Mouse (Mus musculus): ENCODE results near the gene Gstt2. TPM values are rescaled to one million over a fixed set of nuclear protein-coding genes. Genes with fewer than 3 reads are reported as not detected.
"Not testable (repeated sequence)": the region's sequence is repeated elsewhere in the genome, so short reads cannot be mapped to it uniquely, and the experiment has no call there.

Gstt2 gene
- total RNA-seq, 4 experiments from 2014 or later = 25.4 to 67.6 (median 45.9) TPM

DNA sequence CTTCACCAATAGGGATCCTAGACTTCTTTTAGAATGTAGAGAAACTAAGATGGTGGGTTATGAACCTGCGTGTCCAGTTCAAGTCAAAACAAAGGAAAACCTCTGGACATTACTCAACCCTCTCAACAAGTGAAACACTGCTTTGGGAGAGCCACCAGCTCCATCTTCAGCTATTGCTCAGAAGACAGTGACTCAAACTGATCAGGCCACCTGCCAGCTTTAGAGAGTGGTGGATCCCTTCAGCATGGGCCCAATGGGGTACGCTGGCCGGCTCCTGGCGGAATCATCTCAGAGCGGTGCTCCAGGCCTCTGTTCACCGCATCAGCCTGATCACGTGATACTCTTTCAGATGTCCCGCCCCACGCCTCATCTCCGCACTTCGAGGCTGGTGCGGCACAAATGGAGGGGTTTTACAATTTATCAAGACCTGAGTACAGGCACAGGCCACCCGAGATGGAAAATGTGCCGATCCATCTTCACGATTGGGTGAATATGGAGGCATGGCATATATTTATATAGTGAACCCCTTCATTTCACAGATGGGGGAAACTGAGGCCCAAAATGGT is 18.3 kb upstream of the Gstt2 start:
- no peak for DNase-seq

GRCm38 (mm10) chr10:75854791-75855190 is 17.6 kb upstream of the Gstt2 start:
- DNase-seq = no peak

DNA sequence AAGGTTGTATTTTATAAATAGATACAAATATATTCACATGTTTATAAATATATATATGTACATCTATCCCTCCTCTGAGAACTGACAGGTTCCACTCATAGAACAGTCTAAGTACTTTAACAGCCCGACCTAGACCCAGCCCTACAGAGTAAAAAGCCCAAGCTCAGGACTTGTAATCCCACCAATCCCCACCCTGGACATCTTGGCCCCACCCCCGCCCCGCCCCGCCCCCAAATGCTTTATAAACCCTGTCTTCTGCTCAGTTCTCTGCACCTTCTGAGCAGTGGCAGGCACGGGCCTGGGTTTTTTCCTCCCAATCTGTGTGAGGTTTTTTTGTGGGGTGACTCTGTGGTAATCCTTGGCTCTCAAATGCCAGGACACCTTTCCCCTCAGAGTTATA is 16.9 kb upstream of the Gstt2 start:
- no peak for DNase-seq

DNA sequence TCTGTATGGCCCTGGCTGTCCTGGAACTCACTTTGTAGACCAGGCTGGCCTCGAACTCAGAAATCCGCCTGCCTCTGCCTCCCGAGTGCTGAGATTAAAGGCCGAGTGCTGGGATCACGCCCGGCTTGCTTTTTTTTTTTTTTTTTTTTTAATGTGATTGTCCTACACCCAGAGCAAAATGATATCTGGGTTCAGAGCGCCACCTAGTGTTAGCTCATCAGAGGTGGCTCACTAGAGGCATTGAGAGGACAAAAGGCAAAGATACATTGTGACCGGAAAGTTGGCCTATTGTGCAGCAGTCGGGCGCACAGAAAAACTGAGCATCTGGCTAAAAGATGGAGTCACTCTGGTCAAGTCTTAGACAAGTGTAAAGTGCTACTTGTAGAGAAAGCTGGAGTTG is 16.2 kb upstream of the Gstt2 start:
- peak; percentile 72 for DNase-seq

DNA sequence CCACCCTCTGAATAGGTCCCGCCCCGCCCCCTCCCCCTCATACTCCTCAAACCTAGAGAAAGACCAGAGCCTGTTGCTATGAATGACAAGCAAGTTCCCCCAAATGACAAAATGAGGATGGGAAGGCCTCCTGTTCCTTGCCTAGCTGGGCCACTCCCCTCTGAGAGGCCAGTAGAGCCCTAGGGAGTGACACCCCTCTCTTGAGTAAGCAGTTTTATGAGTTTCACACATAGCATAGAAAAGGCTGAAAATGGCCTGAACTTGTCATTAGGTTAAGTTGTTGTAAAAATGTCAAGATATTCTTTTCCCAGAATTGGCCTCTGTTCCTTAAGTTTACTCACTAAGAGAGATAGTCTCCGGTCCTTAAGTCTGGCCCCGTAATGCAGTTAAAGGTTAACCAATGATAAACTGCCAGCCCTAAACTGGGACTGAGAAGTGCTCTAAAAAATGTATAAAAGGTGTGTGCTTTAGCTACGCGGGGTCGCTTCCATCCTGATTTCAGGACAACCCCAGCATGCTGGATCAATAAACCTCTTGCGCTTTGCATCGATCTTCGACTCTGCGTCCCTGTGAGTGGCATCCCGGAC is 15.4 kb upstream of the Gstt2 start:
- no peak for DNase-seq

- DNase-seq = no peak
These were observed 14.5 kb upstream of the Gstt2 start for GRCm38 (mm10) chr10:75851681-75852080.

DNA sequence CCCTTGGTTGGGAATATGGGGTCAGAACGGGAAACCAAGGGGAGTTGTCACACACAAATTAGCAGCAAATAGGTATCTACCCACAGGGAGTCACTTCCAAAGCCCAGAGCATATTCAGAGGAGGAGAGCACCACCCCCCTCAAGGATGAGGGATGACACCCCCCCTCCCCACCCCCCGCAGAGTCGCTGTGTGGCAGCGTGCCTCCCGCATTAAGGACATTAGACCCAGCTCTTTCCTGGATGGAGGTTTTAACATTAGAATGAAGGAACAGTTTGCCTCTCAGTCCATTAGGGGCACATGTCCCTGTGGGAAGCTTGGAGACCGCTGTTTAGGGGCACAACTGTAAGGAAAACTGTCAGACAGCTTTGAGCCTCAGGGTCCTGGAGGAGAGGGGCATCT is 13.9 kb upstream of the Gstt2 start:
- DNase-seq = no peak

- DNase-seq = no peak
These were observed 11.2 kb upstream of the Gstt2 start for GRCm38 (mm10) chr10:75848382-75848781.

- DNase-seq = no peak
These were observed 8.2 kb upstream of the Gstt2 start for GRCm38 (mm10) chr10:75845306-75845930.

DNA sequence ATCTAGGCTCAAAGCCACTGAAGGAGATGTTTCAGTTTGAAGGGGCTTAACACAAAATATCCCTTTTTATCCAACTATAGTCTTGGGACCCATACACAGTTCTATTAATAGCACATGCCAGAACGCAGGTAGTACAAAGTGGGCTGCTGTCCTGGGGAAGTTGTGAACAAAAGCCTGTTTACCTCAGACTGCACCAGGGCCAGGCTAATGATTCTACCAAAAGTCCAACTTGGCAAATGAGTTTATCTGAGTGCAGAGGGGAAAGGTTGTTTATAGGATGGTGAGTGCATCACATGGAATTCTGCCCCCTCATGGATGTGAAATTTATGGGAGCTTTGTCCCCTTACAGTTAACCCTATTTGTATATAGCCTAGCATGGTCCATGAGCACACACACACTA is 7.6 kb upstream of the Gstt2 start:
- no peak for DNase-seq

DNA sequence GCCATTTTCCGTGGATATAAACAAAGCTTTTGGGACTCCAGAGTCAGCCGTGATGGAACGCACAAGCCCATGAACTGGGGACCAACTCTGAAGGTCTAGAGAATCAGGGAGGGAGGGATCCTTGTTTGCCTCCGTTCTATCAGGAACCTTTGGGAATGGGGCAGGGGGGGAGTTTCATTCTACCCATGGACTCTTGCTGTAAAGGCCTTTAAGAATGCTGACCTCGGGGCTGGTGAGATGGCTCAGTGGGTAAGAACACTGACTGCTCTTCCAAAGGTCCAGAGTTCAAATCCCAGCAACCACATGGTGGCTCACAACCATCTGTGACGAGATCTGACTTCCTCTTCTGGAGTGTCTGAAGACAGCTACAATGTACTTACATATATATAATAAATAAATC is 6.7 kb upstream of the Gstt2 start:
- DNase-seq = not testable (repeated sequence)

- DNase-seq = no peak
These were observed 1.9 kb upstream of the Gstt2 start for GRCm38 (mm10) chr10:75839092-75839491.

GRCm38 (mm10) chr10:75835761-75836531 is 1.3 kb downstream of the Gstt2 start:
- no peak for DNase-seq

DNA sequence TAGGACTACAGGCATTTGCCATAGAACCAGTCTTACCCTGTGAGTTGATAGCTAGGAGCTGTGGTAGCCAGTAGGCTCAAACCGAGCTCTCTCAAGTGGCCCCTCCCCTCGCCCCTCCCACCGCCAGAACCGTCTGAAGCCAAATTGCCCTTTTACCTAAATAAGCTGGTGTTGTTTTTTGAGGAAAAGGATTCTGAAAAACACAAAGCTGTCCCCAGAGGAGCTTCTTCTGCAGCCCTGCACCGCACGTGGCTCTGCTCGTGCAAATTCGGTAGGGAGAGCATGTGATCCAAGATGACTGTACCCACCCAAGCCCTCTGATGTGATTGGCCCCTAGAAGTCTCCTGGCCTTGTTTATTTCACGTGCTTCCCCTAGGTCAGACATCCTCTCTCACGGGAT is 1.9 kb downstream of the Gstt2 start:
- DNase-seq = peak; percentile 80

- DNase-seq = no peak
These were observed 2.5 kb downstream of the Gstt2 start for GRCm38 (mm10) chr10:75834721-75835120.

- peak; percentile 68 for DNase-seq
These were observed 3.0 kb downstream of the Gstt2 start for GRCm38 (mm10) chr10:75834250-75834649.

DNA sequence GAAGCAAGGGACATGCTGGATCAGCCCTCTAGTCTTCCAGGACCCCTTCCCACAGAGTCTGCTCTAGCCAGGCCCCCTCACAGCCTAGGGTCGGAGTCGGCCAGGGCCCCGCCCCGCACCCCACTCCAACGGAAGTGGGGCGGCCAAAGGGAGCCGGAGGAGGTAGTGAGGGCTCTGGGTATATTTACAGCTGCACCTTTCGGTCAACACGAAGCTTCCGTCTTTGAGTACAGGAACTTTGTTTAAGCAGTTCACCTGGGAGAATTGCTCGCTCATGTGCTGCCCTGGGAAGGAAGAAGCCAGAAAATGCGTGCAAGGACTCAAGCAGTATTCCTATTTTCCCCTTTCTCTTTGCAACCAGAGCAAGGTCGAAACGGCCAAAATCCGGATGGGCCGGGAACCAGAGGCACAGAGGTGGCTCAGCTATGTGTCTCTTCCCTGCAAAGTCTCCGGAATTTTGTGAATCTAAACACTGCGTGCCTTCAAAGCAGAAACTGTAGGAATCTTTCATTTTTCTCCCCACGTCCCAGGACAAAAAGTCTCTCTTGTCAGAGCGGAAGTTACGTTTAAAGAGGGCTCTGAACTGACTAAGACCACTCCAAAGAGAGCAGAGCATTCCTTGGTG is 3.7 kb downstream of the Gstt2 start:
- no peak for DNase-seq

- DNase-seq = peak; percentile 74
These were observed 4.8 kb downstream of the Gstt2 start for GRCm38 (mm10) chr10:75832272-75832895.

GRCm38 (mm10) chr10:75830275-75830670 is 7.0 kb downstream of the Gstt2 start:
- no peak for DNase-seq

- DNase-seq = no peak
These were observed 7.5 kb downstream of the Gstt2 start for GRCm38 (mm10) chr10:75829529-75830274.

- no peak for DNase-seq
These were observed 8.7 kb downstream of the Gstt2 start for GRCm38 (mm10) chr10:75828500-75828931.
